Mouse (Mus musculus): Measurements from ENCODE around the gene Cds2.
"Not testable (repeated sequence)": the region's sequence is repeated elsewhere in the genome, so short reads cannot be mapped to it uniquely, and the experiment has no call there.

Gene Cds2

DNA sequence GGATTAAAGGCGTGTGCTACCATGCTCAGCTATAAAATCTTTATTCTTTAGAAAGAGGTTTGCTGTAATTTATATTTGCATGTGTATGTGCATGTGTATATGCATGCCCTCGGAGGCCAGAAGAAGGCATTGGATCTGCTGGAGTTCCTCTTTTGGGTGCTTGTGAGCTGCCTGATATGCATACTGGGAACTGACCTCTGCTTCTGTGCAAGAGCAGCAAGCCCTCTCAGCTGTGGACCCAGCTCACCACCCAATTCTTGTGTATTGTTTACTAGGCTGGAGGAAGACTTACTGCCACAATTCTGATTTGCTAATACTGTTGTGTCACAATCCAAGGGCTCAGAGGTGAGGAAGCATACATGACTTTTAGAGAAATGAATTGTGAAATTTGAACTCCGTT, 3.1 kb downstream of the Cds2 start:
- no peak for DNase-seq (ENCODE audit: low spot score in 2 of 2)

DNA sequence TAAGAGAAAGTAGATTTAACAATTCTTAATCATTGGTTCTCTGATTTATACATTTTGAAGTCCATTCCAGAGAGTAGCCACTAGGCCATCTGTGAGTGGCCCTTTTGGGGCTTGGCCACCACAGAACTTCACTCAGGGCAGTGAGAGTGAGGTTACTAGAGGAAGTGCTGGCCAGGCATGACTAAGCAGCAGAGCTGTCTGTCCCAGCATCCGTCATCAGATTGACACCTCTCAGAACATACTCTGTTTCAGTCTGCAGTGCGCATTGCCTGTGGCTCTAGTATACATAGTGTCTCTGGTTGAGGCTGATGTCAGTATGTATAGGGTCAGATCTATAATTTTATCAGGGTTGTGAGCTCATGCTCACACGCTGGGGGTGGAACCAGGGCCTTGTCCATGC, 6.3 kb downstream of the Cds2 start:
- DNase-seq (ENCODE audit: low spot score in 2 of 2) = peak in 1 of 2 experiments; percentile 40

DNA sequence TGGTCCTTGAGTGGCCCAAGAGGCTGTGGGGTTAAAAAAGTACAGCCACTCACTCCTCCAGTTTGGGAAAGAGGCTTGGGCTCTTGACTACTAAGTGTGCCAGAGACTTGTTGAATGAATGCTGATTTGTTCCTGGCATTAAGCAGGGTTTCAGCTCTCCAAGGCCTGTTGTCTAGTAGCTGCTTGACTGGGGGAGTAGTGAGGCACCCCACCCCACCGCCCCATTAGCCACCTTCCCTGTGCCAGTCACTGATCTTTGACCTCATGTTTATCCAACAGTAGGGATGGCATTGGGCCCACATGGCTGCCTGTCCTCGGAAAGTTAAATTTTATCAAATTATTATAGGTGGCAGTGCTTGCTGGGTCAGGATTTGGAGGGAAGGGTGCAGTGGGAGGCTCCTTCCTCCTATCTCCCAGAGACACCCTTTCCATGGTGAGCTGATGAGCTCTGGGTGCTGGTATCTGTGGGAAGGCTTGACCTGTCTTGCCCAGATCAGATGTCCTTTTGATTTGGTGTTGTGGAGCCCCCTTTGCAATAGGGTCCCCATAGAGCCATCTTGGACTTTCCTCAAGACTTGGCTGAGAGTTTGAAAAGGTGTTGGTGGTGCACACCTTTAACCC, 7.5 kb downstream of the Cds2 start:
- no peak for DNase-seq (ENCODE audit: low spot score in 2 of 2)

DNA sequence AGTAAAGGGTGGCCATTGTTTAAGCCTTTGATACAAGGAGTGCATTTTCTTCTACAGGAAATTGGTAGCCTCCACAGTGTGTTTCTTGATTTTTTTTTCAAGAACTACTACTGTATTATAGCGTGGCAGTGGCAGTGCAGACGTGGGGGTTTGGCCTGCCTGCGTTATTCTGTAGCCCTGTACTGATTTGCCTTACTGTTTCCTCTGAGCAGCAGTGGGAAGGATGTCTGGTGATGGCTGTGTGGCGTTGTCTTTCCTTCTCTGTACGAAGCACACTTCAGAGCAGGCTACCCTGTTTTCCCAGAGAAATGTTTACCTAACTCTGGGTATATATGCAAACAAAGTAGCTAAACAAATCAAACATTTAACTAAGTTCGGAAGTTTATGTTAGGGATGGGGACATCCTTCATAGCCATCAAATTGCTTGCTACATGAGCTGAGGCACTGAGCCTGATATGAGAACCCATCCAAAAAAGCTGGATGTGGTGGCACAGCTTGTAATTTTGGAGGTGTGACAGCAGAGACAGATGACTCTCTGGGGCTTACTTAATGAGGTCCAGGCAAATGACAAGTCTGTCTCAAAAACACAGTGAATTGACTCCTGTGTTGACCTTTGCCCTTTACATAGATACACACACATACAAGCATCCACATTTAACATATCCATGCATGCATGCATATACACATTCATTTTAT, 9.9 kb downstream of the Cds2 start:
- DNase-seq (ENCODE audit: low spot score in 2 of 2) = no peak

DNA sequence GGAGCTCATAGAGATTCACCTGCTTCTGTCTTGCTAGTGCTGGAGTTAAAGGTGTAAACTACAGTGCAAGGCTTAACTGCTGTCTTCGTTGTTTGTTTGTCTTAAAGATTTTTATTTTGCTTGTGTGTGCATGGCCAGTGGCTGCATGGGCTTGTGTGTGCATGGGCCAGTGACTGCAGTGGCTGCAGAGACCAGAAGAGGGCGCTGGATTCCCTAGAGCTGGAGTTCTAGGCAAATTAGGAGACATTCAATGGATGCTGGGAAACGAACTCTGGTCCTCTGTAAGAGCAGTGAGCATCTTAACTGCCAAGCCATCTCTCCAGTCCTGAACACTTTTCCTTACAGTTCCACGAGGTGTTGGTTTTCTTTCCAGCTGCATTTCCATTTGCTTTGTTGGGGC, 12.6 kb downstream of the Cds2 start:
- no peak for DNase-seq (ENCODE audit: low spot score in 2 of 2)

DNA sequence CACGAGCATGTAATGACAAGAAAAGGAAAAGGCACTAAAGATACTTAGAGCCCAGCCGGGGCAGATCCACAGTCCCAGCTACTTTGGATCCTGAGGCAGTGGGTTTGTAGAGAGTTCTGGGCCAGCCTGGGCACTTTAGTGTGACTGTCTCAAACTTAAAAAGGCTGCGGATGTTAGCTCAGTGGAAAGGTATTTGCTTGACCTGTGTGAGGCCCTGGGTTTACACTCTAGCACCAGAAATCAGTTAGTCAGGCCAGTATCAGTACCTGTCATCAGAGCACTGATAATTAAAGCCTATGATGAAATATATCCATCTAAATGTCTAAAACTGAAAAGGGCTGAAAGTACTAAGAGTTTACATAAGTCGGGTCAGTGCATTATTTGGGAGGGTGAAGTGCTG, 13.3 kb downstream of the Cds2 start:
- DNase-seq (ENCODE audit: low spot score in 2 of 2) = no peak

DNA sequence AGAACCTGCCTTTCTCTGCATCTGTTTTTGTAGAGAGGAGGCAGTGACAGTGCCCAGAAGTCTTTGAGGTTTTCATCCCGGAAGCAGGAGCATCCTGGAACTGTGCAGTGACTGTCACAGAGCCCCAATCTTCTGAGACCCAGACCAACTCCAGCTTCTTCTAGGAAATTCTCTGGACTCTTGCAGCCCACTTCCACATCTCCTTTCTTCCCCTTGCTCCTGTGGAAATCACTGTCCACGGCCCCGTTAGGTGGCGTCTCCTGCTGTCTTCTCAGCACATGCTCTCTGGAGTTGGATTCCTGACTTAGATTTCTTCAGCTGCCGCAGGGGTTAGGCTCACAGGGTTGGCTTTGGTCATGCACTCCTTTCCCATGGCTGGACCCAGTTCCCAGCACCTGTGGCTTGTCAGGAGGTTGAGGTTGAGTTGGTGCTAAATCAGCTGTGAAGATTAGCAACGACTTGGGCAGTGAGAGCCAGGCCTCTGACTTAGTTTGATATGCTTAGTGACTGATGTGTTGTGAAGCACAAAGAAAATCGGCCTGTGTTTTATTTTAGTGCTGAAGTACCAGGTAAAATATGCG, 15.4 kb downstream of the Cds2 start:
- DNase-seq (ENCODE audit: low spot score in 2 of 2) = no peak

DNA sequence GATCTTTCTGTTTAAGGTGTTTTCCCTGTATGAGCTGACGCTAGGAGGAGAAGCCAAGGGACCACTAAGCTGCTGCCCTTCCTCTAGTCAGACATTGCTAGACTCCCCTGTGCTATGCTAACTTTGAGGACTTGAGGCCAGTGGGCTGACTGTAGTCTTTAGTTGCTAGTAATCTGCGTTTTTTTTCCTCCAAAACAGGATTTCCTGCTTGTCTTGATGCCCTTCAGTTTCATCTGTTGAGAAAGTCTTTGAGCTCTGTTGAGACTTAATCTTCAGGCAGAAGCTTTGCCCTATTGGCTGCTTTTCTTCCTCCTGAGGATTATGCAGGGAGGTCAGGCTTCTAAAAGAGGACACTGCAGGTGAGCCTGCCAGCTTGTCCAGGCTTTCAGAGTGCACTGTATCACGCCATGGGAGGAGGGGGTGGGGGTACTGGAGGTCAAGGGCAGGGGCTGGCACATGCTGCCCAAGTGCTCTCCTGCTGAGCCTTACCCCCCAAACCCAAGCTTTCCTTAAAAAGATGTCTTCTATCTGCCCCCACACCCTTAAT, 16.5 kb downstream of the Cds2 start:
- DNase-seq (ENCODE audit: low spot score in 2 of 2) = no peak

DNA sequence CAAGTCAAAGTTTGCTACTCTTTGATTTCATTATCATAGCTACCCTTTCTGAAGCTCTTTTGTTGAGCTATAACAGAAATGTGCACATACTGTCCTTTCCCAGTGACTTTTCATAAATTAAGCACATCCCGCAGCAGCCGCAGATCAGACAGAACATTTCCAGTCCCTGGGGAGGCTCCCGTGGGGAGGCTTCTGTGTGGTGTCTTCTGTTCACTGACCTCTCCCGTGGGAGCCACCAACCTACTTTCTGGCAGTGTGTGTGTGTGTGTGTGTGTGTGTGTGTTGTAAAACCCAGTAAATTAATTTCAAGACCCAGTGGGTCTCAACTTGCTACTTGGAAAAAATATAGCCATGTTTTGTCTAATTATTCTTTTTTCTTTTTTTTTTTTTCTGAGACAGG, 17.0 kb downstream of the Cds2 start:
- no peak for DNase-seq (ENCODE audit: low spot score in 2 of 2)

DNA sequence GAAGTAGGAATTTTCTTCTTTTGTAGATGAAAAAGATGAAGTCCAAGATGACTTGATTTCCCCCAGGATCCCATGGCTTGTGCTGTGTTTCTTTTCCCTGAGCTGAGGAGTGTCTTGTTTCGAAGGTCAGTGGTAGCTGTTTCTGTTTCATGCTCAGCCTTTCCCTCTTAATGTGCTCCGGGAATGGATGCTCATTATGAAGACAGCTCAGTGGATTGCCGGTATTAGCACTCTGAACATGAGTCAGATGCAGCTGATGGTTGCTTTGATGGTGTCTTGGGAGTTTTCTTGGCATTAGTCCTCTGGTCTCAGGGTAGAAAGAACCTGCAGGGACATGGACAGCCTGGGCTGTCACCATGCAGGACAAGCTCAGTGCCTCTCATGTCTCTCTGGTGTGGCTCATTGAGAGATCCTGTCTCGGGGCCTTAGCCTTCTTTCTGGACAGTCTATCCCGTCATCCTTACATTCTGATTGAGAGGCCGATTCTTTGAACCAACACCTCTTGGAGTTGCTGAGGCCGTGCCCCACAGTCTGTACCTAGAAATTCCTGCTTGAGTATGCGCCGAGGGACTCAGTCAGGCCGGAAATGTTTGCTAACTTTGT, 17.7 kb downstream of the Cds2 start:
- no peak for DNase-seq (ENCODE audit: low spot score in 2 of 2)

DNA sequence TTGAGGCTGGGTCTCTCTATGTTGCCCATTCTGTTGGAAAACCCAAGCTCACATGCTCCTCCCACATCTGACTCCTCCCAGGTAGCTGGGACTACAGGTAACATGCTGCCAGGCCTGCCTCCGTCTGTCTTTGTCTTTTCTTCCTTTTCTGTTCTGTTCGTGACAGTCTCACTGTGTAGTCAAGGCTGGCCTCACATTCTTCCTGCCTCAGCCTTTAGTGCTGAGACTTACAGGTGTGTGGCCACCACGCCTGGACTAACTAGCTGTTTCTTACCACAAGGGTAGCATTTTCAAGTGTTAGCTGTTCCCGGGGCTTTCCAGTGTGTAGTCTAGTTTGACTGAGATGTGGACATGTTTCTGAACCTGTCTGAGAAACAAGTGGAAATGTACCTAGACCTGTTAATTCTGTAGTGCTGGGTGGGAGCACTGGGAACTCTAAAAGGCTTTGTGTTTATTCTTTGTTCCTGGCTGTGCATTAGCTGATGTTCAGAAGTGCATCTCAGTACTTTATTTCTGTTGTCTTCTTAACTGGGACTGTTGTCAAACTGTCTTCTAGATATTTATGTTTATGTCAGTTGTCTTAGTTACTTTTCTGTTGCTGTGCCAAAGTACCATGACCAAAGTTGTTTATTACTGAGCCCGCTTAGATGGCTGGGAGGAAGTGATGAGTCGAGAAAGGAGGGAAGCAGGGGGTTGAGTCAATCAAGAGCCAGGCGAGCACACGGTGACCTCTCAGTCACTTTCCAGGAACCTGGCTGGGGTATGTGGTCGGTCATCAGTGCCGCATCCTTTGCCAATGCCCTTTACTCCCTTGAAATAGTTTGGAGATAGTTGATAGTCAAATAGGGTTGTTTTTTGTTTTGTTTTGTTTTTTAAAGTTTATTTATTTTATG, 18.9 kb downstream of the Cds2 start:
- no peak for DNase-seq (ENCODE audit: low spot score in 2 of 2)

DNA sequence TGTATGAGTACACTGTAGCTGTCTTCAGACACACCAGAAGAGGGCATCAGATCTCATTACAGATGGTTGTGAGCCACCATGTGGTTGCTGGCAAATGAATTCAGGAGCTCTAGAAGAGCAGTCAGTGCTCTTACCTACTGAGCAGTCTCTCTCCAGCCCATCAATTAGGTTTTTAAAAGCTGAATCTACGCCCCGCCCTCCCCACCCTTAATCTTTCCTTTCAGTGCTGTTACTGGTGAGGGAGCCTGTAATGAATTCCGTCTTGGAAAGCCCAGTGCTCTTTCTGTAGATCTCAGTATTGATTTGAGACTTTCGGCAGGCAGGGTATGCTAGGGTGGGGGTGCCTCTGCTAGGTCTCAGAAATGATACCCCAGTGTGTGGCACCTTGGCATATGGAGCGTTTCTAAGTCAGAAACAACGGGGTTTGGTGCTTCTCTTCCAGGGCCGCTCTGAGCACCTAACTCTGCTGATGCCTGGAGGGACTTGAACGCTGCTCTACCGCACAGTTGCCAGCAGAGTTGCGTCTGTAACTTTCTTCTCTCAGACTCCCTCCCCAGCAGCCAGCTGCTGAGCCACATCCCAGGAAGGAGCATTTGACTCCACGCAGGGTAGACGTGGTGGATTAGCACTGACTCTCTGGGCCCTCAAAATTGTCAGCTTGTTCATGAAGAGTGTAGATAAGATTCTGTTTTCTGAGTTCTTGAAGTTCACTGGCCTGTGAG, 19.7 kb downstream of the Cds2 start:
- DNase-seq (ENCODE audit: low spot score in 2 of 2) = no peak

DNA sequence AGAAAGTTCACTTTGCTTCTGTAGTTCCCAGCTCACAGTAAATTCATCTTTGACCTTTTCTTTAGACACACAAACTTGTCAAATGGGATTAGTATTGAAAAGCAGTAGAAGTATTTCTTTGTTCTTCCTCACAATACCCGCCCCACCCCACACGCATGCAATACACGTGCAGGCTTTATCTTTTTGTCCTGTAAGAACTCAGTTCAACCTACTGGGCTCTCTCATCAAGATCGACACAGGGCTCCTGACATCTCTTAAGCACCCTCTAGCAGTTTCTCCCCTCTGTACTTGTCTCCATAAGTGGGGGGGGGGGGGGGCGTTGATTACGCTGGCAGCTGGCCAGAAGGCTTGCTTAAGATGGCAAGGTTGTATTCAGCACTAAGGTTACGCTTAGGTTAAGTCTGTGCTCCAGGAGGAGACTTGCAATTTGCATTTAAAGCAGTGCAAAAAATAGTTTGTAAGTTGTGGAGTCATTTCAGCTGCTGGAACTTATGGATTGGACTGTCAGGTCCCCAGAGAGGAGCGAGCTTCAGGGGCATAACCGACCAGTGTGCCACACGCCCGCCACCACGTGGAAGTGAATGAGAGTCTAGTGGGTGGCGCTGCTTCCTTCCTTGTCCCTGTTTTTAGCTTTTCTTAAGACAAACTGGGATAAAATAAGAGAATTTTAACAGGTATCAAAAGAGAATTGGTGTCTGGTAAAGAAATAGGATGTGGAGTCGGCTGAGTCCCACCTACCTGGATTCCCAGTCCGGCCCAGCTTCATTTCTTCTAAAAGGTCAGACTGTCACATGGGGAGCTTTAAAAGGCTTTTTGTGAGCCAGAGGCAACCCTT, 20.5 kb downstream of the Cds2 start:
- no peak for DNase-seq (ENCODE audit: low spot score in 2 of 2)

DNA sequence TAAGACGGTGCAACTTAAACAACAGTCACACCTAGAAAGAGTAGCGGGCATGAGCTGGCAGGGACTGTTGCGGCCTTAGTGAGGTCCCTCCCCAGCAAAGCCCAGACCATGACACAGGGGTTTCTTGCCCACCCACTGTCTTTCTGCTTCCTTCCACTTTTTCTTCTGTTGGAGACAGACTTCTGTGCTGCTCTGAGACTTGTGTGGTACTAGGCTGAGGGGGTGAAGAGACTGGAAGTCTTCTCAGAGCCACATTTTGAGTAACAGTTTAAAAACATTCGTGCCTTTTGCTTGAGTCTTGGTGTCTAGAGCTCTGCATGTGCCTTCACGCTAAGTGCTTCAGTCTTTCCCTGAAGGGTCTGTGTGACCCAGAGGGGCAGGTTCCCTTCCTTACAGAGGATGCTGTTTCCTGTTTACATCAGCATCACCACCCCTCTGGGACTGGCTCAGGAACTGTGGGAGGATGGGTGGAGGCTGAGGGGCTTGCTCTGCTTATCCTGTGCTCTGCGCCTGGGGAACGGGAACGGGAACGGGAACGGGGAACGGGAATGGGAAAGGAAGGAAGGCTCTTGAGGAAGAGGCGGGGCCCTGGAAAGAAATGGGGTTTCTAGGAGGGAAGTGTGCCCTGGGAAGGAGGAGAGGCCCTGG, 21.7 kb downstream of the Cds2 start:
- no peak for DNase-seq (ENCODE audit: low spot score in 2 of 2)

DNA sequence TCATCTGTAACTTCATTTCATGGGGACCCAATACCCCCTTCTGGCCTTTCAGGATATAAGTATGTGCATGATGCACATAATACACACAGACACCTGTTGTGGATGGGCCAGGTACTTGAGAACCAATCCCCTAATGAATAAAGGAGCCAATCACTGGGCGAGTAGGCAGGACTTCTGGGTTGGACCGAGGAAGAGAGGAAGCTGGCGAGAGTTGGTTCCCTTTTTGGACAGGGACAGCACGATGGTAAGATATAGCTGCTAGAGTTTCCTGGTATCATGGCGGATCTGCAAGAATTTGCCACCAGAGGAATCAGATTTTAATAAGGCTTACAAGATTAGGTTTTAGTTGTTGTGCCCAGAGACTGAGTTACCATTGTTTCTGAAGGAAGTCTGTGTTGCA, 22.8 kb downstream of the Cds2 start:
- DNase-seq (ENCODE audit: low spot score in 2 of 2) = not testable (repeated sequence)

DNA sequence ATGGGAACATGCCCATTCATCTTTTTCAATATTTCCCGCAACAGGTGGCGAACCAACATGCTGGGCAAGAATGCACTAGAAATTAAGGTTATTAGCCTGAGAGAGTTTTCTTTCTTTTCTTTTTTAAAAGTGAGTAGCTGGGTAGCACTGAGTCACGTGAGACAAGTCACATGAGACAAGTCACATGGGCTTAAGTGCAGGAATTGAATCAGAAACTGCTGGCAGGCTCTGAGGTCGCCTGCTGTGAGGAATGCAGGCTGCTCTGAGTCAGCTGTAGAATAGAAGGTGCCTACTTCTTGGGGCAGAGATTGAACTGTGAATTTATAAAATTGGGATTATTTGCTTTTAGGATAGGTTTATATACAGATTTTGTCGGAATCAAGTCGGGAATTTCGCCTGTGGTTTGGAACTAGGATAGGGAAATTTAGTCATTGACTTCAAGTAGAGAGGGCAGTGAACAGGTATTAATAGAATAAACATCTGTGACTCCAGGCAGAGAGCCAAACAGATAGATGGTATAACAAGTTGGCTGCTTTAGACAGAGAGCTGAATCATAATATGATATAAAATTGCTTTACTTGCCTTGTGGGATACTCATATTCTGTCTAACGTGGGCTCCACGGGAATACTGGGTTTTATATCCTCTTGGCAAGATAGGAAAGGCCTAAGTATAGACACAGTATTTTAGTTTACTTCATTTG, 23.6 kb downstream of the Cds2 start:
- DNase-seq (ENCODE audit: low spot score in 2 of 2) = no peak

DNA sequence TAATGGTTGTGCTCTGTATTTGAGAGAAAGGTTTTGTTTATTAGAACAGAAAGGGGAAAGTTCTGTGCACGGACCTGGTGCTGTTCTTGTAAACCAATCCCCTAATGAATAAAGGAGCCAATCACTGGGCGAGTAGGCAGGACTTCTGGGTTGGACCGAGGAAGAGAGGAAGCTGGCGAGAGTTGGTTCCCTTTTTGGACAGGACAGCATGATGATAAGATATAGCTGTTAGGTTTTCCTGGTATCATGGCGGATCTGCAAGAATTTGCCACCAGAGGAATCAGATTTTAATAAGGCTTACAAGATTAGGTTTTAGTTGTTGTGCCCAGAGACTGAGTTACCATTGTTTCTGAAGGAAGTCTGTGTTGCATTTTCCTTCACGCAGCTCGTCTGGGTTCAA, 26.3 kb downstream of the Cds2 start:
- not testable (repeated sequence) for DNase-seq (ENCODE audit: low spot score in 2 of 2)

DNA sequence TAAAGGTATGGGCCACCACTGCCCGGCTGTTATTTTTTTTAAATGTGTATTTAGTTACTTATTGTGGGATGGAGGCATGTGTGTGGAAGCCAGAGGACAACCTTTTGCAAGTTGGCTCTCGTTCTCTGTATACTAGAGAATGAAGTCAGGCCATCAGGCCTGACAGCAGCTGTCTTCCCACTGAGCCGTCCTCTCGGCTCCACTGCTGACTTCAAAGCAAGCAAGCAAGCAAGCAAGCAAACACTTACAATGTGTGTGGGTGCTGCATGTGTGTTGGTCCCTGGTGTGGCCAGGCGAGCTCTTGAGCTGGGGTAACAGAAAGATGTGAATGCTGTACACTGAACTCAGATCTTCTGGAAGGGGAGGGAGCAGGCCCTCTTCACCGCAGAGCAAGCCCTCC, 27.9 kb downstream of the Cds2 start:
- DNase-seq (ENCODE audit: low spot score in 2 of 2) = no peak

DNA sequence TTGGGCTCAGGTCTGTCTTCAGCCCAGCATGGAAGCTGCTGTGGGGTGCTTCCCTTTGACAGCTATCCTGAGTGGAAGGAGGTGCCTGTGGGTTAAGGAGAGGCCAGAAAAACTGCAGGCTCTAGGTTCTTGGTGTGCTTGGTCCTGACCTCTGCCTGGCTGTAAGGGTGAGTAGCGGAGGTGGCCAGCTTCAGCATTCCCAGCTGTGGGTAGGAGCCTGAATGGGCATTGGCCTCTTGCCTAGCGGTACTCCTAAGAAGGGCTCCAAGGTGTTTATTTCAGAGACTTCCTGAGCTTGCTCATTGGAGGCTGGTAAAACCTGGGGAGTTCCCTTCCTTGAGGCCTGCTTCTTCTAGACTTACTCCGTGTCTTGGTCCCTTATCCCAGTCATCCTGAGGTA, 28.3 kb downstream of the Cds2 start:
- no peak for DNase-seq (ENCODE audit: low spot score in 2 of 2)
